Mouse (Mus musculus) erythroblast, embryonic 14.5 days (primary cell): ENCODE results near the gene Prr13.

Source experiments
- GATA1 ChIP-seq: IDR thresholded peaks from 2 replicates; pipeline ENCODE4 v1.6.1; 2012; ENCODE audit warnings: low read length, inconsistent platforms, mixed read lengths
- TAL1 ChIP-seq: IDR thresholded peaks from 3 replicates; pipeline ENCODE4 v1.6.1; 2012; ENCODE audit warnings: low read length, inconsistent platforms, mixed read lengths

- TF ChIP-seq GATA1, result no peak
- TF ChIP-seq TAL1, result no peak
These were observed 37.8 kb upstream of the Prr13 start for GRCm38 (mm10) chr15:102420986-102421385.
